26 mouse cellular contexts compared by ENCODE assay signal in the genomic region with DNA sequence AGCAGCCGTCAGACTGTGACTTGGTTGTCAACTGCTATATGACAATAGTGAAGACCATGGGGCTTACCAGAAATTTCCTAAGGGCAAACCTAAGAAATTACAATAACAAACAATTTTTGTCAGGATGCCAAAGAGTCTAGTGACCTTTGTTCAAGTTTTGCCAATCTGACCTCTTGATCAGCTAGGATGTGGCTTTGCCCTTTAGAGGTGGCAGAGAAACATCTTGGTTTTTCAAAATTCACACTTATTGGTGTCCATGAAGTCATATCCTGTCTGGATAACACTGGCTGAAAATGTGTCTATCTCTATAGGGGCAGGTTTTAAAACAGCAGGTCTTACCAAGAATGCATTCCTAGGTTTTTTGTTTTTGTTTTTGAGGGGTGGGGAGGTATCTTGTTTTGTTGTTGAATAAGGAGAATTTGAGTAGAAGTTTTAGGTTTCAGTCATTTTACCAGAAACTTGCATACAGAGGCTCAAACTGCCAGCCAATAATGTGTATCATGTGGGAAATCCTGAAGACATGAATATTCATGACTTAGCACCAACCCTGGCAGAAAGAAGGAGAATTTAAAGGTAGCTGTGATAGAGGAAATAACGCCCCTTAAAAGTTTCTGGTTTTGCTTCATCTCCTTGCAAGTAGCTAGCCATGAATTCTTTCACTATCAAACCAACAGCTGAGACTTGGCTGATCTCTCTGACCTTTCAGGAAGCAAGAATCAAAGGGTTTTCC.
A peak's percentile ranks its signal among the peaks of the same experiment; 100 is the strongest.
DNase-seq lines count a peak whose midpoint lies in the region; ATAC-seq and TF ChIP-seq lines count a peak whose summit lies in the region.
"Had no signal": no experiment of that assay in that cellular context is flagged by ENCODE, and none has a peak within 500 bp of the region (broad histone marks: within the 10 kb centered on the region; RNA-seq: fewer than 3 reads in every experiment).

No protein-coding gene starts in this region.

- H3K9me3 ChIP-seq in kidney, postnatal 0 days (replicated peaks; ENCODE audit: low read length), result no peaks in the 10 kb centered on the region
- no peaks in the 10 kb centered on the region for H3K9me3 ChIP-seq in liver, embryonic 11.5 days (ENCODE audit: control insufficient read depth, low read length)
- H3K9me3 ChIP-seq: forebrain, embryonic 10.5 days; forebrain, embryonic 13.5 days; heart, embryonic 12.5 days; heart, embryonic 15.5 days; hindbrain, embryonic 10.5 days; hindbrain, embryonic 13.5 days had no signal

- 71% methylated on average over 2 of the region's 2 CpGs for WGBS in kidney, postnatal 0 days
- 69% methylated on average over 2 of the region's 2 CpGs for WGBS in liver, adult 2 months
- WGBS in liver, embryonic 11.5 days, result 67% methylated on average over 2 of the region's 2 CpGs

- TF ChIP-seq CTCF in kidney, postnatal 0 days (IDR thresholded peaks at IDR 0.05; ENCODE audit: low read depth), result no peak
- no peak for TF ChIP-seq CTCF in liver, adult 2 months (IDR thresholded peaks at IDR 0.05; ENCODE audit: low read depth, low read length)

- no peak for TF ChIP-seq POLR2A in liver, adult 2 months (IDR thresholded peaks at IDR 0.05; ENCODE audit: extremely low read depth, insufficient read depth, low read length)

- no peak for ATAC-seq in kidney, postnatal 0 days (replicated peaks; ENCODE audit: low FRiP score, low read depth)
- ATAC-seq in liver, embryonic 11.5 days (replicated peaks; ENCODE audit: low FRiP score), result no peak
- ATAC-seq: CD4-positive, CD25-positive, alpha-beta regulatory T cell, adult 4 months; forebrain, embryonic 13.5 days; forebrain, embryonic 16.5 days; hindbrain, embryonic 16.5 days had no signal

- H3K4me1 ChIP-seq in kidney, postnatal 0 days (replicated peaks; ENCODE audit: insufficient read depth, low read length), result no peaks in the 10 kb centered on the region
- no peaks in the 10 kb centered on the region for H3K4me1 ChIP-seq in liver, adult 2 months (ENCODE audit: control insufficient read depth, insufficient read depth, low read length)
- H3K4me1 ChIP-seq in liver, embryonic 11.5 days (replicated peaks; ENCODE audit: control insufficient read depth, insufficient read depth, low read length), result no peaks in the 10 kb centered on the region
- H3K4me1 ChIP-seq: forebrain, embryonic 10.5 days; forebrain, embryonic 13.5 days; heart, embryonic 12.5 days; heart, embryonic 15.5 days; hindbrain, embryonic 10.5 days; hindbrain, embryonic 13.5 days had no signal

- H3K27me3 ChIP-seq in kidney, postnatal 0 days (ENCODE audit: insufficient read depth, low read length), result no peaks in the 10 kb centered on the region
- no peaks in the 10 kb centered on the region for H3K27me3 ChIP-seq in liver, adult 2 months (ENCODE audit: control insufficient read depth, insufficient read depth, low read length)
- no peaks in the 10 kb centered on the region for H3K27me3 ChIP-seq in liver, embryonic 11.5 days (replicated peaks; ENCODE audit: control insufficient read depth, insufficient read depth, low read length)
- H3K27me3 ChIP-seq: forebrain, embryonic 13.5 days; heart, embryonic 12.5 days; heart, embryonic 15.5 days; hindbrain, embryonic 13.5 days had no signal

- no peaks in the 10 kb centered on the region for H3K79me2 ChIP-seq in liver, adult 2 months (ENCODE audit: control insufficient read depth, insufficient read depth, low read length)

- DNase-seq in kidney, postnatal 0 days (ENCODE audit: low spot score), result peak; percentile 21
- no peak for DNase-seq in kidney, postnatal 36 days
- peak; percentile 1 for DNase-seq in liver, adult 2 months (ENCODE audit: extremely low read depth, low read depth, low spot score)
- DNase-seq in liver, embryonic 11.5 days (ENCODE audit: low spot score), result no peak
- DNase-seq in natural killer cell, adult 2 months (ENCODE audit: low spot score in 2 of 2), result peak; percentile 16 to 52
- DNase-seq in layer of hippocampus, adult 9-11 months, result no peak
- no peak for DNase-seq in left cerebral cortex, adult 8-10 months (ENCODE audit: low spot score in 2 of 2)
- DNase-seq: adrenal gland, adult 2 months; adrenal gland, postnatal 14 days; cerebellum, adult 11-12 months; cerebellum, adult 8-10 months; cerebellum, postnatal 10 days; cerebellum, postnatal 36 days; gastrocnemius, postnatal 25 days; heart, adult 18-20 months; heart, postnatal 10 days; heart, postnatal 36 days had no signal

- H3K36me3 ChIP-seq in kidney, postnatal 0 days (ENCODE audit: insufficient read depth, low read length), result no peaks in the 10 kb centered on the region
- no peaks in the 10 kb centered on the region for H3K36me3 ChIP-seq in liver, adult 2 months (ENCODE audit: control insufficient read depth, insufficient read depth, low read length)
- no peaks in the 10 kb centered on the region for H3K36me3 ChIP-seq in liver, embryonic 11.5 days (ENCODE audit: control insufficient read depth, insufficient read depth, low read length)
- H3K36me3 ChIP-seq: forebrain, embryonic 10.5 days; heart, embryonic 12.5 days; heart, embryonic 15.5 days; hindbrain, embryonic 10.5 days; hindbrain, embryonic 13.5 days had no signal

- H3K4me2 ChIP-seq in kidney, postnatal 0 days (ENCODE audit: low read length), result no peak overlapping the region
- H3K4me2 ChIP-seq in liver, embryonic 11.5 days, result no peak overlapping the region
- H3K4me2 ChIP-seq: forebrain, embryonic 13.5 days; heart, embryonic 12.5 days; heart, embryonic 15.5 days; hindbrain, embryonic 13.5 days had no signal

- H3K9ac ChIP-seq in kidney, postnatal 0 days (ENCODE audit: low read depth, low read length), result no peak overlapping the region
- no peak overlapping the region for H3K9ac ChIP-seq in liver, adult 2 months (ENCODE audit: low read depth, low read length)
- H3K9ac ChIP-seq in liver, embryonic 11.5 days (ENCODE audit: low read depth, low read length), result no peak overlapping the region
- H3K9ac ChIP-seq: forebrain, embryonic 13.5 days; heart, embryonic 12.5 days; heart, embryonic 15.5 days; hindbrain, embryonic 13.5 days had no signal

- H3K4me3 ChIP-seq in kidney, postnatal 0 days (replicated peaks; ENCODE audit: low read depth, low read length), result no peak overlapping the region
- no peak overlapping the region for H3K4me3 ChIP-seq in liver, adult 2 months (ENCODE audit: insufficient read depth, low read depth, low read length)
- H3K4me3 ChIP-seq in liver, embryonic 11.5 days (ENCODE audit: low read depth, low read length), result no peak overlapping the region
- H3K4me3 ChIP-seq: forebrain, embryonic 10.5 days; forebrain, embryonic 13.5 days; heart, embryonic 12.5 days; heart, embryonic 15.5 days; hindbrain, embryonic 10.5 days; hindbrain, embryonic 13.5 days had no signal

- no peak overlapping the region for H3K27ac ChIP-seq in kidney, postnatal 0 days
- no peak overlapping the region for H3K27ac ChIP-seq in liver, adult 2 months (replicated peaks; ENCODE audit: insufficient read depth, low read depth, low read length)
- no peak overlapping the region for H3K27ac ChIP-seq in liver, embryonic 11.5 days (ENCODE audit: low read depth, low read length)
- H3K27ac ChIP-seq: forebrain, embryonic 10.5 days; forebrain, embryonic 13.5 days; heart, embryonic 15.5 days; hindbrain, embryonic 10.5 days; hindbrain, embryonic 13.5 days had no signal

Comparison
In these comparisons a context has a peak if more than half of its experiments do, and no peak if none do; other contexts are left out.
1. DNase-seq: peak in kidney, postnatal 0 days (single experiment), liver, adult 2 months (single experiment) and natural killer cell, adult 2 months (2 of 2); none in kidney, postnatal 36 days (0 of 2), liver, embryonic 11.5 days (single experiment), layer of hippocampus, adult 9-11 months (single experiment) and left cerebral cortex, adult 8-10 months (0 of 2).